Mouse (Mus musculus): ENCODE data around the gene Psme1.

Gene Psme1

GRCm38 (mm10) chr14:55571760-55572159 lies 6.2 kb upstream of the Psme1 start:
- no peak for DNase-seq (ENCODE audit: extremely low spot score)

DNA sequence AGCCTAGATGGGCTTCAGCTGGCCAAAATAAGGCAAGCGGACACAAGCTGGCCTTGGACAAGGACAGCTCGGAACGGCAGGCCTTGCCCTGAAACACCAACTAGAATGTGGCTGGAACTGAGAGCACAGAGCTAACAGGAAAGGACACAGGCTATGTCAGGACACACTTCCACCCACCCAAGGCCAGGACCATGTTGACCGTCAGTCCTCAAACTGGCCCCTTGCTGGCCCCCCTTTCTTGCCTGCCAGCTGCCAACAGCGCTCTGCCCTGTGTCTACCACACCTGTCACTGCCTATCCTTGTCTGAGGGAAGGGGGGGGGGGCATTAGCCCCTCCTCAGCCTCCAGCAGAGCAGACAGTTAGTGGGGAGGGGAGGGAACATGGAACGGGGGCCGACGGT lies 2.6 kb upstream of the Psme1 start, which contains the start of gene Fitm1:
Gene Fitm1, plus strand, starts transcription at position 316 of the 400 bp plus-strand sequence.
- DNase-seq (ENCODE audit: extremely low spot score), result no peak

DNA sequence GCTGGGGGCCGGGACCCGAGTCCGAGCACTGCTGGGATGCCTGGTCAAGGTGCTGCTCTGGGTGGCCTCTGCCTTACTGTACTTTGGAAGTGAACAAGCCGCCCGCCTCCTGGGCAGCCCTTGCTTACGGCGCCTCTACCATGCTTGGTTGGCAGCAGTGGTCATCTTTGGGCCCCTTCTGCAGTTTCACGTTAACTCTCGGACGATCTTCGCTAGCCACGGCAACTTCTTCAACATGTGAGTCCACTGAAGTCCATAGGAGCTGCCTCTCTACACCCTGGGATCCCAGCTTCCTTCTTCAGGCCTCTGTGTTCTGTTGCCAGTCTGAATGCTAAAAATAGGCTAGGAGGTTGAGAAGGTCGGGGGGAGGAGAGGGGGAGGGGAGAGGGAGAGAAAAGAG lies 2.2 kb upstream of the Psme1 start:
- no peak for DNase-seq (ENCODE audit: extremely low spot score)

DNA sequence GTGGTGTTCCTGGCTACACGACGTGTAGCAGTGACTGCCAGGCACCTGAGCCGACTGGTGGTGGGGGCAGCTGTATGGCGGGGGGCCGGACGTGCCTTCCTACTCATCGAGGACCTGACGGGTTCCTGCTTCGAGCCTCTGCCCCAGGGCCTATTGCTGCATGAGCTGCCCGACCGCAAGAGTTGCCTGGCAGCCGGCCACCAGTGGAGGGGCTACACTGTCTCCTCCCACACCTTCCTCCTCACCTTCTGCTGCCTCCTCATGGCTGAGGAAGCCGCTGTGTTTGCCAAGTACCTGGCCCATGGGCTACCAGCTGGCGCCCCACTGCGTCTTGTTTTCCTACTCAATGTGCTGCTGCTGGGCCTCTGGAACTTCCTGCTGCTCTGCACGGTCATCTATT lies 1.5 kb upstream of the Psme1 start:
- DNase-seq (ENCODE audit: extremely low spot score), result no peak

DNA sequence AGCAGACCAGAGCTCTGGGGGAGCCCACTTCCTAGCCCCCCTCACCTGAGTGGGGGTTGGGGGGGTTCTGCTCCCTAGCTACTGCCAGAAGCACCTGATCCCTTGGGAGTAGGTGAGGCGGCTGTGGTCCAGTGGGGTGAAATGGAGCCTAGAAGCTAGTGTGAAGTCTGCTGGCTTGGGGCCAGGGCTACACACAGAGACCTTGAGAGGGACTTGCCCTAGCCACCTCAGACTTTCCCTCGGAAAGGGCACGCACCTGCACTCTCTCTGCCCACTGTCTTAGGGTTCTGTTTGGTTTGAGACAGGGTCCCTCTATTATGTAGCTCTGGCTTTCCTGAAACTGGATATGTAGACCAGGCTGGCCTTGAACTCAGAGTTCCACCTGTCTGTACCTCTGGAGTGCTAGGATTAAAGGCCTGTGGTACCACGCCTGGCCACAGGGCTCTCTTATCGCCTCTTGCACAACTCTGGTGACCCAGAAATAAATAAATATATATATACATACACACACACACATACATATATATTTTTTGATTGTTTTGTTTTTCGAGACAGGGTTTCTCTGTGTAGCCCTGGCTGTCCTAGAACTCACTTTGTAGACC lies 846 bp downstream of the Psme1 start:
- DNase-seq (ENCODE audit: extremely low spot score), result no peak

DNA sequence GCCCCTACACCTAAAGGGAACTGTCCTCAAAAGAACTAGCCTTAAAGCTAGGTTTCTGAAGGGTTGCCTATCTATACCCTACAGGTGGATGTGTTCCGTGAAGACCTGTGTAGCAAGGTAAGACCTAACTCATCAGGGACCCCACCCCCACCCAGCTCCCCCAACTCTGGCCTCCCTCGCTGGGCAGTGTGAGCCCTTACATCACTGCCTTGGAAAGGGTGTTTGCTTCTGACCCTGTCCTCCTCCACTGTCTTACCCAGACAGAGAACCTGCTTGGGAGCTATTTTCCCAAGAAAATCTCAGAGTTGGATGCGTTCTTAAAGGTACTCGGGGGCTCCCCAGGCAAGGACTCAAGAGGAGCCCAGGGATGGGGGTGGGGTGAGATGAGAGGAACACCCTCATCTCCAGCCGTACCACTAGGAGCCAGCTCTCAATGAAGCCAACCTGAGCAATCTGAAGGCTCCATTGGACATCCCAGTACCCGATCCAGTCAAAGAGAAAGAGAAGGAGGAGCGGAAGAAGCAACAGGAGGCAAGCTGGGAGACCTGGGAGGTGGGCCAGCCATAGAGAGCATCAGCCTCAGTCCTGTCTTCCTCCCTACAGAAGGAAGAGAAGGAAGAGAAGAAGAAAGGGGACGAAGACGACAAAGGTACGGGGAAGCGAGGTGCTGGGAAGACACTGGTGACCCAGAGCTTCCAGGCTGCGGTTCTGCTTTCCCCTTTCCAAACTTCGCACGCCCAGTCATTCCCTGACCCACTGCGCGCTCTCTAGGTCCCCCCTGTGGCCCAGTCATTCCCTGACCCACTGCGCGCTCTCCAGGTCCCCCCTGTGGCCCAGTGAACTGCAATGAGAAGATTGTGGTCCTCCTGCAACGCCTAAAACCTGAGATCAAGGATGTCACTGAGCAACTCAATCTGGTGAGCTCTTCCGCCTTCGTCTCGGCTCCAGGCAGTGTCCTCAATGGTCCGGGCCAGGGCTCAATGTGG lies 1.9 kb downstream of the Psme1 start:
- no peak for DNase-seq (ENCODE audit: extremely low spot score)

- no peak for DNase-seq (ENCODE audit: extremely low spot score)
These were observed 2.8 kb downstream of the Psme1 start for GRCm38 (mm10) chr14:55580731-55581130.

DNA sequence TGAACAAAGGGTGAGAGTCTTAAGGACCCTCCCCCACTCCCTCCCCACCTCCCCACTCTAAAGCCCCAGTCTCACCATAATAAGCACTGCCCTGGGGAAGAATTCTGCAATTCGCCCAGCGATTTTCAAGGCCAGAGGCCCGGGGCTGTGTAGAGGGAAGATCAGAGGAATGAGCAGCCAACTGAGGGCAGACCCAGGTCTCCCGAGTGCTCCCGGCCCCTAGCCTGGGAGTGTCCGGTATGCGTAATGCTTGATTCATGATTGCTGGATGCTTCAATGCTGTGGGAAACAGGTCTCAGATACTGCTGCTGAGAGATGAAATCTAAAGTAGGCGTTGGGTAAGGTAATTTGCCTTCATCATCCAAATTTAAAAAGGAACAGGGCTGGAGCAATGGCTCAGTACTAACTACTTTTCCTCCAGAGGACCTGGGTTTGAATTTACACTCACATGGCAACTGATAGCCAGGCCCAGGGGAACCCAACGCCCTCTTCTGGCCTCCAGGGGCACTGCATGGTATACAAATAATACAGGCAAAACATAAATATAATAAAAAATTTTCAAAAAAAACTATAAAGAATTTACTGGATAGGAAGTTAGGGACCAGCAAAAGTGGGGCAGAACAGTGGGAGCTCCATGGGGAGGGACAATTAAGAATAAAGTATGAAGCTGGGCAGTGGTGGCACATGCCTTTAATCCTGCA lies 4.2 kb downstream of the Psme1 start:
- DNase-seq (ENCODE audit: extremely low spot score), result no peak

GRCm38 (mm10) chr14:55584303-55584701 lies 6.4 kb downstream of the Psme1 start:
- no peak for DNase-seq (ENCODE audit: extremely low spot score)

DNA sequence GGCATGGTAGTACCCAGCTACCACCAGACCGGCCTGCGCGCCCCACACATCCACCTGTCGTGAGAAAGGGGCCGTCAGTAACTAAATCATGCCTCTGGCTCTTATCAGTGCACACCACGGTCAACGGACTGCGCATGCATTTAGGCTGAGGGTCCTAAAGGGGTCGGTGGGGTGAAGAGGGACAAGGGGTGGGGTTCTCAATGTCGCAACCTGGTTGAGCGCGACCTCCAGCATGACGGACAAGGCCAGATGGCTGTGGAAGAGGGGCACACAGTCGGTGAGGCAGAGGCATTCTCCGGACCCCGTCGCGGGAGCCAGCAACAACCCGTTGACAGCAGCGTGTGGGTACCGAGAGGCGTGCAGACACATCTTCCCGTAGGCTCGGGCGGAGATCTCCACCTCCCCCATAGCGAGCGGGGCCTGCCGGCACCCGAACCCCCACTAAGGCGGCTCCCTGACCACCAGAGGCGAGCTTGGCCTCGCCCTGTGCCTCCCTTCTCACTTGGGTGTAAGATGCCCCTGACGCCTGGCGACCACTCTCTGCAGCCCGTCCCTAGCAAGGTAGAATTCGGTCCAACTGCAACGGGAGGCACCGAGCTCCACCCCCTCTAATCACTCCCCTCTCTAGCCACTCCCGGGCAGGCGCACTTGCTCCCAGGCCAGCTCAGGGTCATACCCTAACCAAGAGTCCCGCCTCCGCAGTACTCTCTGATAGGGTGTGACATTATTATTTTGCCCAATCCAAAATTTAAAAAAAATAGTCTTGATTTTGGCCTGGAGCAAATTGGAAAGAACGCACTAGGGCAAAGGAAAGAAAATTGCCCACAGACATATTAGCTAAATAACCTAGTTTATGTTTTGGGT lies 7.0 kb downstream of the Psme1 start, which contains the start of gene Emc9:
Gene Emc9, minus strand, starts transcription at position 601 of the 864 bp plus-strand sequence.
- DNase-seq (ENCODE audit: extremely low spot score), result peak; percentile 73

GRCm38 (mm10) chr14:55585566-55585960 lies 7.6 kb downstream of the Psme1 start:
- DNase-seq (ENCODE audit: extremely low spot score), result no peak

DNA sequence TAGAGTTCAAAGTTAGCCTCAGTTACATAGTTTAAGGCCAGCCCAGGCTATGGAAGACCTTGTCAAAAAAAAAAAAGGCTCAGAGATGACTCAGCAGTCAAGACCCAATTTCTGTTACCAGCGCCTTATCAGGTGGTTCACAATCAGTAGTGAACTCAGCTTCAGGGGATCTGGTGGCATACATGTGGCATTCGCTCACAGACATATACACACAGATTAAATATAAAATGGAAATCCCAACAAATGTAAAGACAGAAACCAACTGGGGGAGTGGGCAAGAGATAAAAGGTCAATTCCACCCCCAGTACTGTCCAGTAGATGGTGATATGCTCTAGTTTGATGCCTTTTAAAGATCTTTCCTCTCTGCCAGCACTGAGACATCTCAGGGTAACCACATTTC lies 8.2 kb downstream of the Psme1 start:
- no peak for DNase-seq (ENCODE audit: extremely low spot score)

DNA sequence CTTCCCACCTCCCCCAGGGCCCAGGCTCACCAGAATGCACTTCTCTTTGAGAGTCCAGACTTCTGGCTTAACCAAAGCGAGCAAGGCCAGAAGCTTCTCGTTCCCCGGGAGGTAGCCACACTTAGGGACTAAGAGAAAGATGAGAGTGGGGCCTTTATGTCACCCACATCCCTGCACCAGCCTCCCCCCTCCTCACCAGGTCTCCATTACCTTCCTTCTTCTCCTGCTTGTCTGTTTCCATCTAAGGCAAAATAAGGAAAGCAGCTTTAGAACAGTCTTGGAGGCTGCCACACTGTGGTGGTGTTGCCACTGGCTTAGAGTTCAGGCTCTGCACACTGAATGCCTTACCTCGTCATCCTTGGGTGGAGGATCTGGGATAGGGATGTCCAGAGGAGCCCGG lies 11.3 kb downstream of the Psme1 start:
- no peak for DNase-seq (ENCODE audit: extremely low spot score)

DNA sequence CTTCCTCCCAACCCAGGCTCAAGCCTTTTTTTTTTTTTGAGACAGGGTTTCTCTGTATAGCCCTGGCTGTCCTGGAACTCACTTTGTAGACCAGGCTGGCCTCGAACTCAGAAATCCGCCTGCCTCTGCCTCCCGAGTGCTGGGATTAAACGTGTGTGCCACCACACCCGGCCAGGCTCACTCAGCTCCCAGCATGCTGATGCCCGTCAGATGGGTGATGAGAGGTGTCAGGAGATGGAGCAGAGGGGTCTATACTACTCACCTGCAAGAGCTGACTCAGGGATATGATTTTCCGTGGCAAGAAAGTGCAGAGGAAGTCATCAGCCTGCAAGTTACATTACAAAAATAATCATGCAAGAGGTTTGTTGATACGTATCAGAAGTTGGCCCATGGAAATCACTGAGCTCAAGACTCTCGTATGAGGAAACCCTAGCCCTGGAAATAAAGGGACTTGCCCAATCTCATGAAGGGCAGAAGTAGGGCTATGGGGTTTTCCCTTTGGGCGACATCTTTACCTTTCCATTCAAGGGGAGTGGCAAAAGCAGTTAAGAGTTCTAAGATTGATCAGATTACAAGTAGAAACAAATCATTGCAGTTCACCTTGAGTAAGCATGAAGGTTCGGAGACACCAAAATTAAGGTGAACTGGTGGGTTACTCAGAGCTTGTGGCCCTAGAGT lies 12.0 kb downstream of the Psme1 start:
- DNase-seq (ENCODE audit: extremely low spot score), result no peak

- DNase-seq (ENCODE audit: extremely low spot score), result peak; percentile 95
These were observed 12.9 kb downstream of the Psme1 start, which contains the start of gene Psme2 for GRCm38 (mm10) chr14:55590748-55591330. TSS of gene Psme2 (minus strand) at chr14:55591113.

DNA sequence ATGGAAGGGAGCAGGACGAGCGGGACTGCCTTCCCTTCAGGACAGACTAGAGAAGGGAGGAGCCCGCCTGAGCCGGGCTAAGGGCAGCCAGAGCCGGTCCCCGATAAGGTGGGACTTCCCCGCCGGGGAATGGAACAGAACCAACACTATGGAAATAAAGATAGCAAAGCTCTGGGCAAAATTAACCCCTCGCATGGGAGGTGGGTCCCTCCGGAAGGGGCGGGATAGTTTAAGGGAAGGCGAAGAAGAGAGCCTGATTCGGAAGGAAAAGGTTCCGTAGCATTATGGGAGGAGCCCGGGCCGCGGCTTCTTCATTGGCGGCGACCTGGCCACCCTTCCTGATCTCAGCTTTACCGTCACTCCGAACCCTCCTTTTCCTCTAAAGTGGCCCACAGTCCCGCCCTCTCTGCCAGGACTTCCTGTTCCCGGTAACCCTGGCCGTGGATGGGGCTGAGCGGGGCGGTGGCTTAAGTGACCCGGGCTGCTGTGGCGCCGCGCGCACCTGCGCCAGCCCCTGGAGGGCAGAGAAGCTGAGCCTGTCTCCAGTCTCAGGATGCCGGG lies 13.5 kb downstream of the Psme1 start, which contains the start of gene Rnf31:
Gene Rnf31, plus strand, starts transcription at position 378 of the 561 bp plus-strand sequence.
- DNase-seq (ENCODE audit: extremely low spot score), result peak; percentile 89

DNA sequence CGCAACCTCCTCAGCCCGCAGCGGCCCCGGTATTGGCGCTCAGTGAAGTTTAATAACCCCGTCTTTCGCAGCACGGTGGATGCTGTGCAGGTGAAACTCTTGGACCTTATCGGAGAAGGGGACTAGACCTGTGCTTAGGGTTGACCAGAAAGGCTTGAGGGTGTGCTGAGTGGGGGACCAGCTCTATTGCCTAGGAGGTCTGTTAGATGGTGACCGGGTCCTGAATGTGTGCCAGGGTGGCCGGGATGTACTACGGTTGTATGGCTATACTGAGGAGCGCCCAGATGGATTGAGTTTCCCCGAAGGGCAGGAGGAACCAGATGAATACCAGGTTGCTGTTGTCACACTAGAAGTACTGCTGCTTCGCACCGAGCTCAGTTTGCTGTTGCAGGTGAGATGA lies 14.3 kb downstream of the Psme1 start:
- DNase-seq (ENCODE audit: extremely low spot score), result no peak

DNA sequence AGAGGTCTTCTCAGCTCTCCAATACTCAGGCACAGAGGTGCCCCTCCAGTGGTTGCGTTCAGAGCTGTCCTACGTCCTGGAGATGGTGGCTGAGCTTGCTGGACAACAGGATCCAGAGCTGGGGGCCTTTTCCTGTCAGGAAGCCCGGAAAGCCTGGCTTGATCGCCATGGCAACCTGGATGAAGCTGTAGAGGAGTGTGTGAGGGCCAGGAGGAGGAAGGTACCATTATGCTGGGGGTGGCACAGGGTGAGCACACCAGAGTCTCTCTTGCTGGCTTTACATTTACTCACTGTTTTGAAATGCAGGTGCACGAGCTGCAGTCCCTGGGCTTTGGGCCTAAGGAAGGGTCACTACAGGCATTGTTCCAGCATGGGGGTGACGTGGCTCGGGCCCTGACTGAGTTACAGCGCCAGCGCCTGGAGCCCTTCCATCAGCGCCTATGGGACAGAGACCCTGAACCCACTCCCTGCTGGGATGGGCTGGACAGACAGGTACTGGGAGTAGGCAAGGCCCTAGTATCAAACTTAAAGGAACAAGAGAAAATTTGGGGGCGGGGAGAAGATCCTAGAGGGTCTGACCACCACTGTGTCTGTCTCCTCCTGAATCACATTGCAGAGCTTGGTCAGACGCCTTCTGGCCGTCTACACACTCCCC lies 18.2 kb downstream of the Psme1 start:
- DNase-seq (ENCODE audit: extremely low spot score), result no peak

Data from embryo, embryonic 9.5 days (tissue).